Mouse (Mus musculus): ENCODE data around the gene Cd33. TPM values are rescaled to one million over a fixed set of nuclear protein-coding genes. Genes with fewer than 3 reads are reported as not detected.
A peak's percentile ranks its signal among the peaks of the same experiment; 100 is the strongest.

Gene Cd33
- polyA plus RNA-seq, 2 experiments from 2014 or later = not detected

GRCm38 (mm10) chr7:43512519-43512918 lies 31.7 kb downstream of the Cd33 start:
- no peak for ATAC-seq

- no peak for ATAC-seq
Observed at GRCm38 (mm10) chr7:43511707-43512478, 32.3 kb downstream of the Cd33 start.

GRCm38 (mm10) chr7:43495343-43496021 lies 48.7 kb downstream of the Cd33 start:
- ATAC-seq = peak; percentile 65

- ATAC-seq = no peak
Observed at GRCm38 (mm10) chr7:43490861-43491260, 53.4 kb downstream of the Cd33 start.

GRCm38 (mm10) chr7:43490182-43490584 lies 54.0 kb downstream of the Cd33 start:
- ATAC-seq = no peak

- no peak for ATAC-seq
Observed at GRCm38 (mm10) chr7:43489631-43490125, 54.5 kb downstream of the Cd33 start, which contains the start of gene Iglon5. Iglon5 (minus strand) TSS chr7:43490075.

- no peak for ATAC-seq
Observed at GRCm38 (mm10) chr7:43488646-43489045, 55.6 kb downstream of the Cd33 start.

GRCm38 (mm10) chr7:43483236-43483635 lies 61.0 kb downstream of the Cd33 start:
- ATAC-seq = no peak

- no peak for ATAC-seq
Observed at GRCm38 (mm10) chr7:43482090-43482716, 62.0 kb downstream of the Cd33 start.

- ATAC-seq = peak; percentile 89
Observed at GRCm38 (mm10) chr7:43481191-43481590, 63.0 kb downstream of the Cd33 start.

GRCm38 (mm10) chr7:43476376-43476775 lies 67.9 kb downstream of the Cd33 start:
- no peak for ATAC-seq

- peak; percentile 92 for ATAC-seq
Observed at GRCm38 (mm10) chr7:43475706-43476105, 68.5 kb downstream of the Cd33 start.

Other genes with a start within 250 kb of the Cd33 start
- gene Zfp715, start 231.1 kb downstream of the Cd33 start, polyA plus RNA-seq (2017; shearing (Covaris generic)) = 10 to 100 TPM; 15.3 to 18.5 TPM
- gene Siglecf, start 193.1 kb downstream of the Cd33 start, polyA plus RNA-seq (2017; shearing (Covaris generic)) = not detected
- gene Siglecg, start 136.2 kb downstream of the Cd33 start, polyA plus RNA-seq (2017; shearing (Covaris generic)) = 1 to 10 TPM in 1 of 2 experiments, not detected in 1; 2.5 TPM
- not detected for gene Lim2, start 116.8 kb downstream of the Cd33 start, polyA plus RNA-seq (2017; shearing (Covaris generic))
- gene Nkg7, start 107.4 kb downstream of the Cd33 start, polyA plus RNA-seq (2017; shearing (Covaris generic)) = 100 to 1,000 TPM; 106 to 121 TPM
- gene Cldnd2, start 103.6 kb downstream of the Cd33 start, polyA plus RNA-seq (2017; shearing (Covaris generic)) = not detected
- 100 to 1,000 TPM; 177 to 184 TPM for gene Etfb, start 100.3 kb downstream of the Cd33 start, polyA plus RNA-seq (2017; shearing (Covaris generic))
- gene Gm45233, start 100.3 kb downstream of the Cd33 start, polyA plus RNA-seq (2017; shearing (Covaris generic)) = not detected
- gene Vsig10l, start 81.3 kb downstream of the Cd33 start, polyA plus RNA-seq (2017; shearing (Covaris generic)) = 1 to 10 TPM; 1.7 to 3.2 TPM
- under 1 TPM in 1 of 2 experiments, not detected in 1; 0.15 TPM for gene Iglon5, start 54.4 kb downstream of the Cd33 start, polyA plus RNA-seq (2017; shearing (Covaris generic))
- gene 4931406B18Rik, start 38.5 kb downstream of the Cd33 start, polyA plus RNA-seq (2017; shearing (Covaris generic)) = not detected
- gene Zfp658, start 17.8 kb upstream of the Cd33 start, polyA plus RNA-seq (2017; shearing (Covaris generic)) = 1 to 10 TPM; 6.4 TPM
- gene Zfp719, start 35.2 kb upstream of the Cd33 start, polyA plus RNA-seq (2017; shearing (Covaris generic)) = 10 to 100 TPM; 10.9 to 12.9 TPM
- not detected for gene Zfp819, start 62.7 kb upstream of the Cd33 start, polyA plus RNA-seq (2017; shearing (Covaris generic))
- gene Ceacam18, start 90.3 kb upstream of the Cd33 start, polyA plus RNA-seq (2017; shearing (Covaris generic)) = not detected
- 1 to 10 TPM in 1 of 2 experiments, under 1 TPM in 1; 0.28 to 1.3 TPM for gene Siglece, start 115.7 kb upstream of the Cd33 start, polyA plus RNA-seq (2017; shearing (Covaris generic))
- 1 to 10 TPM; 1.7 to 2.2 TPM for gene Ctu1, start 127.6 kb upstream of the Cd33 start, polyA plus RNA-seq (2017; shearing (Covaris generic))
- not detected for gene Klk14, start 146.0 kb upstream of the Cd33 start, polyA plus RNA-seq (2017; shearing (Covaris generic))
- not detected for gene Klk13, start 168.1 kb upstream of the Cd33 start, polyA plus RNA-seq (2017; shearing (Covaris generic))
- not detected for gene Klk12, start 224.5 kb upstream of the Cd33 start, polyA plus RNA-seq (2017; shearing (Covaris generic))
- 1 to 10 TPM in 1 of 2 experiments, not detected in 1; 1.0 TPM for gene Klk11, start 230.2 kb upstream of the Cd33 start, polyA plus RNA-seq (2017; shearing (Covaris generic))
- gene Klk10, start 236.6 kb upstream of the Cd33 start, polyA plus RNA-seq (2017; shearing (Covaris generic)) = under 1 TPM in 1 of 2 experiments, not detected in 1; 0.23 TPM
- gene Klk9, start 247.5 kb upstream of the Cd33 start, polyA plus RNA-seq (2017; shearing (Covaris generic)) = not detected